Mouse (Mus musculus): Measurements from ENCODE around the gene Tmem52b.

GRCm38 (mm10) chr6:129512367-129512766, at the start of gene Tmem52b:
- TF ChIP-seq POLR2A (IDR thresholded peaks at IDR 0.05; ENCODE audit: insufficient read depth, low read depth, low read length) (no peak), CTCF (IDR thresholded peaks at IDR 0.05) (no peak)
